Mouse (Mus musculus): ENCODE results near the gene D430042O09Rik.

DNA sequence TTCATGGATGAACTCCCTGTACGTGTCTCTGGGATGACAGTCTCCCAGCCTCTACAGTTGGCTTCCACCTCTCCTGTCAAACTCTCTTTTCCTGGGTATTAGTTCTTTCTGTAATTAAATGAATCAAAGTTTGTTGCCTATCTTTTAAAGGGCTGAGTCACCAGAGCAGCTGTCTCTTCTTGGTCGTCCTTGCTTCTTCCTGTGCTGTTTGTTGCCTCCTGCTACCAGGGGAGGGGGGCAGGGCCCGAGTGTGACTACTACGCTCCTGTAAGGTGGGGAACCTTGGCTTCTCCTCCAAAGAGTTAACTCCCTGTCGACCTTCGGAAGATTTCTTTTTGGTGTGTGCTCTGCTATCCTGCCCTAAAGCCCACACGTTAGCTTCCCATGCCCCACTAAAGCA is 79.4 kb downstream of the D430042O09Rik start:
- TF ChIP-seq CTCF (IDR thresholded peaks at IDR 0.05; ENCODE audit: extremely low read depth, insufficient read length, insufficient replicate concordance, low read depth, low read length): no peak
- TF ChIP-seq POLR2A (IDR thresholded peaks at IDR 0.05; ENCODE audit: low read depth, low read length): no peak
